Mouse (Mus musculus) testis, adult 2 months (tissue): ENCODE results near the gene Raly.

Experiments
- CTCF ChIP-seq: fragments of 200-500 bp; IDR thresholded peaks from 2 replicates; pipeline ENCODE4 v1.5.1; 2012; ENCODE audit warnings: low read depth, mild to moderate bottlenecking, inconsistent platforms, low read length, moderate library complexity; ENCODE audit not compliant: control insufficient read depth, insufficient read depth, insufficient replicate concordance
- POLR2A ChIP-seq: fragments of 200-500 bp; IDR thresholded peaks from 2 replicates; pipeline ENCODE4 v1.6.1; 2012; ENCODE audit warnings: low read depth, mild to moderate bottlenecking, inconsistent platforms, low read length, moderate library complexity; ENCODE audit not compliant: control insufficient read depth

DNA sequence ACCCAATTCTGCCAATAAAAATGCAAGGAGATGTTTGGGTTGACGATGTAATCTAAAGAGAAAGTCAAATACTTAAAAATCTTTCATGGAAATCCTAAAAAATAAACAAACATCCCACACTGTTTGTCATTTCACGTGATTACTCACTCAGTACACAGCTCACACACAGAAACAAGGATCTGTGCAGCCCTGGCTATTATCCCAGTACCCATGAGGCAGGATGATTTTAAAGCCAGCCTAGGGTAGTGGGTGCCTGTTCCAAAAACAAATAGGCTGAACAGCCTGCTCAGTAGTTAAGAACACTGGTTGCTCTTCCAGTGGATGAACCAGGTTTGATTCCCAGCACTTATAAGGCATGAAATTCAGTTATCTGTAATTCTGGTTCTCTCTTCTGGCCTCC is 85.7 kb downstream of the Raly start:
- TF ChIP-seq POLR2A: no peak
- no peak for TF ChIP-seq CTCF
